Mouse (Mus musculus): ENCODE data around the gene Rpl3.
A peak's percentile ranks its signal among the peaks of the same experiment; 100 is the strongest.

Gene Rpl3

DNA sequence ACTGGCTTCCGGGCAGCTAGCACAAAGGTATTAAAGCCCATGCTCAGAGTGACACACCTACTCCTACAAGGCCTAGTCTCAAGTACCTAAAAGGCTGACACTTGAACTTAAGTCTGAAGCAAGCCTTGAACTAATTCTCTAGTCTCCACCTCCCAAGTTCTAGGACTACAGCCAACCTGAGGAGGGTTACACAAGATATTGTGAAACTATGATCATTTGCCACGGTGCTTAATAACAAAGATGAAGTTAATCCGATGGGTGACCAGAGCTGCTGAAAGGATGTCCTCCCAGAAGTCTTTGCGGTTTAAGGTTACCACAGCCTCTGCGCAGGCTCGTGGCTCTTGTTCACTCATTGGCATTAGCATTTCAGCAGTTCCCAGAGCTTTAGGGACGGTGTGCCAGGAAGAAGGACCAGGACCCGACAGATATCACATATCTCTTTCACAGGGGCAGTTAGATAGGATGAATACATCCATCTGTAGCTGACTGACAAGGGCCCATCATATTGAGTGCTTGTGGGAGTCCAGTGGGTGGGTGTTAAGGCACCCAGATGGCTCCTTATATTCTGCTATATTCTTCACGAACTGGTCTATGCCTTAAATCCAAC lies 4.2 kb downstream of the Rpl3 start:
- DNase-seq (ENCODE audit: low read depth, low spot score) = peak; percentile 58

DNA sequence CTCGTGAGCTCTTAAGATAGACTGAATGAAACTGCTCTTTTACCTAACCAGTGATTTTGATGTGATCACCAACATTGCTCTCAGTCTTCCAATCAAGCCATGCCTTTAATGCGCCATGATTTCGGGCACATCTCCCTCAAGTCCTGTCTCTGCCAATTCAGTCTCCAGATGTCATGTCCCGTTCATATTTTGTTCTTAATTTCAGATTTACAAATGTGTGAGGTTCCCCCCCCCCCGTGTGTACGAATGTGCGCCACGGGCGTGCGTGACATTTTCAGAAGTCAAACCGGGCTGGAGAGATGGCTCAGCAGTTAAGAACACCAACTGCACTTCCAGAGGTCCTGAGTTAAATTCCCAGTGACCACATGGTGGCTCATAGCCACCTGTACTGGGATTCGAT lies 7.9 kb downstream of the Rpl3 start:
- no peak for DNase-seq (ENCODE audit: low read depth, low spot score)

DNA sequence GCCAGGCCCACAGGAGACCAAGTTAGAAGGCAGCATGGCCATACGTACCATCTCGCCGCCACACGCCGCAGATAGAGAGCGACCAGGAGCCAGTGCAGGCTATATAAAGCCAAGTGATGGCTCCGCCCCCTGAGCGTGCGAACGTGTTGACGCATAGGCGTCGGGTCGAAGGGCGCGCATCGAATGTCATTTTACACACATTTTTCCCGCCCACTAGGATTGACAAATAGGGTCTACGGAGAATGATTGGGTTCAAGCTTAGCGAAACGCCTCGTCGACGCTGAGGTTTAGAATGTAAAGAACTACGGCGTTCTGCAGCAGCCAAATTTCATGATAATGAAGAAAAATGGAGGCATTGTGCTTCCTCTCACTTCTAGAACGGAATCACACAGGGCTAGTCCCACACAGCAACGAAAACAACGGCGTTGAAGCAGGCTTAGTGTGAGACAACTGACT lies 8.4 kb downstream of the Rpl3 start:
- peak; percentile 99 for DNase-seq (ENCODE audit: low read depth, low spot score)

DNA sequence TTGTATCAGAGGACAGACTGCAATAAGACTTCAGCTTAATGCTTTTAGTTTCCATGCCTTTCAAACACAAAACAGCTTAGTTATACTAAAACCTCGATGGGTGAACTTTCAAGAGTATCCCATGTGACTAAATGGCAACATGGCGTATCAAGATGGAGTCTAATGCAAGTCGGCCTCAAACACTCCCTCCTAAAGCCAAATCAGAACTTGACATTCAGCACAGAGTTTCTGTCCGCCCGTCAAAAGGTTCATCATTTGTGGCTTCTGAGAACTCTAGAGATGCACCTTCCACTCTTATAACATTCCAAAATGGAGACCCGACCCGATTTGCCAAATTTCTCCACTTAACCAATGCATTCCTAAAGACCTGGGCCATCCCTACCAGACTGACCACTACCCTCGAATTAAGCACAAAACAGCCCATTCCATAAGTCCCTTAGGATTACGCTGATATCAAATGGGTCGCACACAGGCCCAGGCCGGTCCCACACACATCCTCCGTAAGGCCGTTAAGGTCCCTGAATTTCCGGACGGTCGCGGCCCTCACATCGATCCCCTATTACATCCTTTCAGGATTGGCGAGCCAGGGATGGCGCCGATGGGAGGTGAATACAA lies 8.9 kb downstream of the Rpl3 start:
- no peak for DNase-seq (ENCODE audit: low read depth, low spot score)

DNA sequence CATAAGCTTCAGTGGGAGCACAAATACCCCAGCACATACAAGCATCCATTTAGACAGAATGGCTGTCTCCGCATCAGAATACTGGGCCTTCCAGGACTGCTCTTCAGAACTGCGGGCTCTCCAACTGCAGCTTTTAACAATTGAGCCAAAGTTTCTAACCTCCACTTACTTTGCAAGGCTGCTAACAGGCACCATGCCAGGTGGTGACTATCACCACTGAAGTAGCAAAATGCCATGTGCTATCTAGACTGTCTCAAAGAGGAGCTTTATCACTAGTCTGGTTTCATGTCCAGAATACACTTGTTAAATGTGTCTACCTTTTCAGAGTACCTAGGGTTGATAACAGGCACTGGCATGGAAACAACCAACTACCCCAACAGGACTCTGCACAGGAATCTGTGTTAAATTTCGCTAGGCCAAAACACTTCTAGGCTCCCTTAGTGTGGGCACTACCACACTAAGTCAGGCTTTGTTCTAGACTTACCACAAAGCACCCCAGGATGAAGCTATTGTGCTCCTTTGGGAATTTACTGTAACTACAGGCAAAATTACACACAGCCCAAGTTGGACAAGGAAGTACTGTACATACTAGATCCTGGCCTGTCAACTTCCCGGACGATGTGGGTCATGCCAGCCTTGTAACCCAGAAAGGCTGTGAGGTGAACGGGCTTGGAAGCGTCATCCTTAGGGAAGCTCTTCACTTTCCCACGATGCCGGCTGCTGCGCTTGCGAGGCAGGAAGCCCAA lies 9.7 kb downstream of the Rpl3 start:
- no peak for DNase-seq (ENCODE audit: low read depth, low spot score)

DNA sequence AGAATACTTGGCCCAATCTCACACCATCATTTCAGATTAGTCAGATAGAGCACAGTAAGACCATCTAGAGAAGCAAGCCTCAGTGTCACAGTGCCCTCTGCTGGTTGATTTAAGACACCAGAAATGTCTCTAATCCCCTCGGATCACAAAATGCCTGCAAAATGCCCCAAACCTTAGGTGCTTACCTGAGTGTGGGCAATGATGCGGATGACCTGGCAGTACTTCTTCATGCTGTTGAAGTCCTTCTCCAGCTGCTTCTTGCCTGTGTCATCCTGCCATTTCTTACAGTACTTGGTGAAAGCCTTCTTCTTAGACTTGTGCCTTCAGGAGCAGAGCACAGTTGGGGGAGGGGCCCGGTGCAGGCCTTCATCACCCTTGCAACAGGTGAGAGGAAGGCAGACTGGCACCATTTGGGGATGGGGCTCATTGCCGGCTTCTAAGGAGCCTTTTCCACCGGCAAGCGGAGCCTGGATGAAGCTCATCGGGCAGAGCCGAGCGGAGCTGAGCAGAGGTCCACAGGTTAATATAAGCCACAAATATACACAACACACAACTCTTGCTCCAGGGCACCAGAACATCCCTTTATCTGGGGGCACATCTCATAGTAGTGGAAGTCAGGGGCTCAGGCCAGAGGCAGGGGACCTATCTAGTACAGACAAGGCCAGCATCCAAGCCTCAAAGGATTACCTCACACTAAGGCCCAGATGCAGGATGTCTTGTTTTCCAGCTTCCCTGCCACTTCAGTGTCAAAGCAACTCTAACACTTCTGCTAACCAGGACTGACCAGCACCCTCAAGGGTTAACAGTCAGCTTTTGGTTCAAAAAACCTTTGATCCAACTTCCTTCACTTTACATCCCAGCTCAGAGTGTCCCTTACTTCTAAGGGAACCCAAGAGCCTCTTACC lies 10.7 kb downstream of the Rpl3 start:
- DNase-seq (ENCODE audit: low read depth, low spot score) = no peak

DNA sequence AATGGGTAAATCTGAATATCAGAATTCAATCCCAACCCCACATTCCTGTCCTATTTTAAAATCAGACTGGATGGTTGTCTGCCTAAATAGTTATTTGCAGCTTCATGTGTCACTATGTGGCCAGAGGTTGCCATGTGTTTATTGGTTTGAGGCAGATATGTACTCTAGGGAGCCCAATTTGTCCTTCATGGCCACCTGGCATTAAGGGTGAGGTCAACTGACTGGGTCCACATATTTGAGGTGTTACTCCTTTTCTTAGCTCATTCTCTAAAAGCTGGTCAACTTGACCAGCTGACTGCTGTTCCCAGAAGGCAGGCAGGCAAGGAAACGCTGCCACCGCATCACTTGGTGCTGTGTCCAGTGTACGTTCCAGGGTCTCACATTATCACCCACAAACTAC lies 11.7 kb downstream of the Rpl3 start:
- no peak for DNase-seq (ENCODE audit: low read depth, low spot score)

DNA sequence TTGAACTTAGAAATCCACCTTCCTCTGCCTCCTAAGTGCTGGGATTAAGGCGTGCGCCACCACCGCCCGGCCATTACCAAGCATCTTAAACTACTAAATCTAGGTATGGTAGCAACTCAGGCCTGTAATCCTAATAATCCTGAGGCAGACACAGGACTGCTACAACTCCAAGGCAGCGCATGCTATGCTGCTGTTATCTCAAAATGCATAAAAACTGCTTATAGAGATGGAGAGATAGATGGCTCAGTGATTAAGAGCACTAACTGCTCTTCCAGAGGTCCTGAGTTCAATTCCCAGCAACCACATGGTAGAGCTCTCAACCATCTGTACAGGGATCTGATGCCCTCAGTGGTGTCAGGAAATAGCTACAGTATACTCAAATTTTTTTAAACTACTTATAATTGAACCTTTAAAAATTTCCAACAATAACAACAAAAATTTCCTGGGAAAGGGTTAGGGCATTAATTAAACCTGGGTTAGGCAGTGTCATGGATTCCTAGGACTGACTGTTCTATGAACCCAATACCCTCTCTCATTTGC lies 12.5 kb downstream of the Rpl3 start:
- no peak for DNase-seq (ENCODE audit: low read depth, low spot score)

DNA sequence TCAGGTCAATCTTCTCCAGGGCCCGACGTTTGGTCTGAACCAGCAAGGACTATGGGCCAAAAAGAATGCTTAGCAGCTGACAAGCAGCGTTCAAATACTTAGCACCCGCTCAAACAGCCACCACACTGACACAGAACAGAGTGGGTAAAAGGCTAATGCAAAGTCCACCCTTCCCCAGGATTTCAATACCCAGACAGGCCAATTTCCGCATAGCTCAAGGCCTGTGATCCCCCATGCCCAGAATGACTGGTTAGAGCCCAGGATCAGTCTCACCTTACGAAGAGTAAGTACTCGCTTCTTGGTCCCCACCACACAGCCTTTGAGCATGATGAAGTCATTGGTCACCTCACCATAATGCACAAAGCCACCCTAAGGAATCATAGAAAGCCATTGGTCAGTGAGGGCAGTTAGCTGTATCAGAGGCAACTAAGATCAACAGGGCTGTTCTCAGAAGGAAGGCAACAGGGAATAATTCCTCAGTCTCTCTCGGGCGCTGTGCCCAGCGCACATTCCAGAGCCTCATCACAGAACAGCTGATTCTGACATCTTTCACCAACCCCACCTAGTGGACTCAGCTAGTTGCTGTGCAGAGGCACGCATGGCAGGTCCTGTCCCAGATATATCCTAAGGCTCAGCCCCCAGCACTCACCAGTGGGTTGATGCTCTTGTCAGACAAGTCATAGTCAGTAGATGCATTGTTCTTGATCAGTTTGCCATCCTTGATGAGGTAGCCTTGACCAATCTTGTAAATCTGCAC lies 13.4 kb downstream of the Rpl3 start:
- DNase-seq (ENCODE audit: low read depth, low spot score) = no peak

DNA sequence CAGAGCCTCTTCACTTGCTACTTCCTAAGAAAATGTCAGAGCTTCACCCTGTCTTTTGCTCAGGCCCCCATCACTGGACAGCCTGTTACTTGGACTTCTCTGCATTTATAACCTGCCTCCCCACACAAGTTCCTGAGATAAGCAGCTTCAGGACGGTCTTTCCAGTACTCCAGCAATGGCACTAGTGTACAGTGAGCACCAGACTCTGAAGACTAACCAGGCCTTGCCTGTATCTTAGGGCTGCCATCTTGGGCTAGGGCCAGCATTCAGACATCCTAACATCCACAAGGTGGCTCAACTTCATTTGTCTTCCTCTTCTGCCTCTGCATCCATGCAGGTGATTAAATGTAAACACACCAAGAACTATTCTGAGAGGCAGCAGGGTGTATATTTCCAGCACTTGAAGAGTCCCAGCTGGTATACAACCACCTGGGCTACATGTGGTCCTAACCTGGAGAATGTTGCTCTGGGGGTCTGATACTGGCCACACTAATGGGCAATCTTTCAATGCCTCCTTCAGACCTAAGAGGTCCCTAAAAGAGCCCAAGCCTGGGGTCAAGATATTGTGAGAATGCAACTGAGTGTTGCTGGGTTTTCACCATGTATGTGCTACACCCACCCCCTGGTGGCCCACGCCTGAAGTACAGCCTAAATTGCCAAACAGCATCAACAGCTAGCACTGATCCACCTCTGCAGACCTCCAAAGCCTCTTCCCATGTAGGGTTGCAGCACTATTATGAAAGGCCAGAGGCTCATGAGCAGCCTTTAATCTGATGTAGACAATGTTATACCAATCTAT lies 15.1 kb downstream of the Rpl3 start:
- no peak for DNase-seq (ENCODE audit: low read depth, low spot score)

DNA sequence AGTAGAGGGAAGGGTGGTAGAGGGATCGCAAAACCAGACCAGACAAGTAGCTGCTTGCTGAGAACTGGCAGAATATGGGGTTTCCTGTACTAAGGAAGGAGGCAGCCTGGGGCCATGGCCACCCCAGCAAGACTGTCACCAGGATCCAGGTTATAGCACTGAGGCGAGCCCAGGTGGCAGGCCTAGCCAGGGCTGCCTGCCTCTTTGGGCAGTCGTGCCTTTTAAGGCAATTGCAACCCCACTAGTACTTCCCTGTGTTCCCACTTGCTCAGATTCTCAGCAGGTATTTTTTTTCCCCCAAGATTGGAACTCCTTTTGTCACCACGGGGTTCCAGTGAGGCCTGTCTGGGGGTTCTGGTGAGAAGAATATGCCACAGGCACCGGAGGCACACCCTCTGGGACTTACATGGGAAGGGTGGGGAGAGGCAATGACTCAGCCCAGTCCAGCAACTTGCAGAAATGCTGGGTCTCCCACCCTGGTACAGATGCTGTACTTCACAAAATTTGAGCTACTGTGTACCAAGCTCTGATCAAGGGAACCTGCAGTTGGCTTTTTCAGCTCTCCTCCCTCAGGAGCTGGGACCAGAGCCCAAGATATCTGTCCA lies 15.8 kb downstream of the Rpl3 start:
- DNase-seq (ENCODE audit: low read depth, low spot score) = no peak

DNA sequence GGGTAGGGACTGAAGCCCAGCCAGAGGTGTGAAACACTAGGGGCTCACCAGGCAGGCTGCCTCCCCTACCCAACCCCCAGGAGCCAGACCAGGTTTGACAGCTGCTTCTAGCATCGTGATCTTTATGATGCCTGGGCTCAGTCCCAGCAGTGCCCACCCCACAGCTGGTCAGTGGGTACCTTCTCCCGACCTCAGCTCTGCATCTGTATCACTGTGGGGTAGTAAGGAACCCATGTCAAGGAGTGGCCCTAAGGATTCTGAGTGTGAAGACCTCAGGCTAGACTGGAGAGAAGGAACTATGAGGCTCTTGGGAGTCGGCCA lies 16.3 kb downstream of the Rpl3 start:
- no peak for DNase-seq (ENCODE audit: low read depth, low spot score)

DNA sequence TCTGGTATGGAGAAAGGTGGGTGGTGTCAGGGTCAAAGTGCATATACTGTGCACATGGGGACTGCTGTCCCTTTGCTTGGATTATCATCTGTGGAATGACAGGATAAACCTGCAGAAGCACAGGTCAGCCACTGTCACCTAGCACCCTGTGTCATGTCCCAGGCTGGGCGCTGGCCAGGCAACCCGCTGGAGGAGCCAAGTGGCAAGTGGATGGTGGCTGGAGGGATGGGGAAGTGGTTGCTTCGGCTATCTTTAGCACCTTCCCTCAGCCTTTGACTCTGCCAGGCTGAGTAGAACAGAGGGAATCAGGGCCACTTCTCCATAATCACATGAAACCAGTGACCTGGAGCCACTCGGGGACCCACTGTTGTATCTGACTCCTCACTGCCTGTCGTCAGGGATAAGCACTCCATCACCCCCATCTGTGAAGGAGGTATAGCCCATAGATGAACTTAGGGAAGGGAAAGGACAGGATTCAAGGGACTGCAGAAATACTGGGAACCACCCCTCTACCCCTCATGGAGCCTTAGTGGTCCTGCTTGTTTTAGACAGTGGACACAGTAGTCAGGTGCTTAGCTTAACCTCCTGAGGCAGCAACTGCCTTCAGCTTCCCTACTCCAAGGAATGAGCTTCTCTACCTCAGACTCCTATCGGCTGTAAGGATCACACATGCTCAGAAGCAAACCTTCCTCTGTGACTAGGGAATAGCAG lies 16.9 kb downstream of the Rpl3 start:
- DNase-seq (ENCODE audit: low read depth, low spot score) = no peak

DNA sequence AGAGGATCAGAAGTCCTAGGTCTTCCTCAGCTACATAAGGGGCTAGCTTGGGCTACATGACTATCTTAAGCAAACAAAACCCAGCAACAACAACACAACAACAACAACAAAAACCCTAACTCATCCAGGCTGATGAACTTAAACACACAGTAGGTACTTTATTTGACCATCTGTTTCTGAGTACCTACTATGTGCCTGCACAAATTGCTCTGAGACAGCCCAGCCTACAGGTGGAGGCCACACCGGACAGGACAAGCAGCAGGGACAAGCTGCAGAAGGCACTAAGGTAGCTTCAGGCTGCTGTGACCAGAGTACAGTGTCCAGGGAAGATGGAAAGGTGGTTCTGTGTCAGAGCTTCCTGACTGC lies 18.4 kb downstream of the Rpl3 start:
- no peak for DNase-seq (ENCODE audit: low read depth, low spot score)

DNA sequence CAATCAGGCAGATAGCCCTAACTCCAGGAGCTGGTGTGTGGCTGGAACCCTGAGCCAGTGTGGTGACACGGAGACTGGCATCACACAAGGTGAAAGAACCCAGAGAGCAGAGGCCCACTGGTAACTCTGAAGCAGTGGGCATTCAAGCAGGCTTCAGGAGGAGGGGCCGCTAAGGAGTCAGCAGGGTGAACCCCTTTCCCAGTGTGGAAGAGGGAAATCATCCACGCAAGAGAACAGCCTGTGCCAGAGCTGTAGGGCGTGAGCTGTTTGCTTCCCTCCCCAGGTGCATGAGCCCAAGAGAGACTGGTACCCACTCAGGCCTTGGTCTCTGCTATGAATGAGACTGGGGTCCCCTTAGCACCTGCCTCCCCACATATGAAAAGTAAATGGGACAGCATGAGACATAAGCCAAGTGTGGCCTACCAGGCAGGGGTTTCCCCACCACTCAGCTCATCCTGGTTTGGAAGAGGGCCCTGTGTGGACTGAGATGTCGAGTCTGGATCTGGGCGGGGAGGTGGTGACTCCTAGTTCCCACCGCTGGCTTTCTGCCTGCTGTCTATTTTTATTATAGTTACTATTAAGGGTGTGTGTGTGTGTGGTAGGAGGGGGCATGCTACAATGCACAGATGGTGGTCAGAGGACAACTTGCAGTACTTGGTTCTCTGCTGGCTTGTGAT lies 19.0 kb downstream of the Rpl3 start:
- DNase-seq (ENCODE audit: low read depth, low spot score) = no peak

DNA sequence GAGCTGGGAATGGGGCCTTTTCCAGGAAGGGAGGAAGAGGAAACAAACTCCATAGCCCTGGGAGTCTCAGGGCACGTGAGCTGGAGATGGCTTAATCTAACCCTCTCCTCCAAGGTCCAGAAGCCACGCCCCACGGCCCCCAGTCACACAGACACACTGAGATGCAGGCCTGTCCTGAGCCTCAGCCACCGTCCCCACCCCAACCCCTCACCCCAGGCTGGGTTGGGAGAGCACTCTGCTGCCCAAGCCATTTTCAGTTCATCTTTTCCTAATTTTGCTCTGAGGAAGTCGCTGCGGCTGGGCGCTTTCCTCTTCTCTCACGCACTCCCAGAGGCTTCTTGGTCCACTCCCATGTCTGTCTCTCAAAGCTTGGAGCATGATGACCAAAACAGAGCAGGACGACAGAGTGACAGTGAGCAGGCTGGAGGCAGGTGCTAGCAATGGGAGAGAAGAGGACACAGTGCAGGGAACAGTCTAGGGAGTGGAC lies 19.7 kb downstream of the Rpl3 start:
- no peak for DNase-seq (ENCODE audit: low read depth, low spot score)

DNA sequence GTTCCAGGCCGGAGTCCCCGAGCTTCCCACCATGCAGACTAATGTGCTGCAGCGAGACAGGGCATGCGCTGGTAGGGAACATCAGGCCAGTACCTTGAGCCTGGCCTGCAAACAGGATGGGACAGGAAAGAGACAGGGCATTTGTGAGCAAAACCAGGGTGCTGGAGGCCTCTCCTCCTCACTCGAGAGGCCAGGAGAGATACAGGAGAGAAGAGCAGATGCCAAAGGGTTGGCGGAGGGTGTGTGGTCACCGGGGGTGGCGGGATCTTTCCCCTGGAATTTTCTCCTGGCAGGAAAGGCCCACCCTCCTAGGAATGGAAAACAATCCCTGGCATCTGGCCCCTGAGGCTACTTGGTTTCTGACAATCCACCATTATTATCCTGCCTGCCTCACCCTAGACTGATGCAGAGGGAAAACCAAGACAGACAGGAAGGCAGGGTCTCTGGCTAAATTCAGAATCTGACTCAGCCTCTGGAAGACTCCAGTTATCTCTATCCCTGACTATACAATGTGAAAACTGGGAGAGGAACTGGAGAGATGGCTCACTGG lies 21.5 kb downstream of the Rpl3 start:
- no peak for DNase-seq (ENCODE audit: low read depth, low spot score)

DNA sequence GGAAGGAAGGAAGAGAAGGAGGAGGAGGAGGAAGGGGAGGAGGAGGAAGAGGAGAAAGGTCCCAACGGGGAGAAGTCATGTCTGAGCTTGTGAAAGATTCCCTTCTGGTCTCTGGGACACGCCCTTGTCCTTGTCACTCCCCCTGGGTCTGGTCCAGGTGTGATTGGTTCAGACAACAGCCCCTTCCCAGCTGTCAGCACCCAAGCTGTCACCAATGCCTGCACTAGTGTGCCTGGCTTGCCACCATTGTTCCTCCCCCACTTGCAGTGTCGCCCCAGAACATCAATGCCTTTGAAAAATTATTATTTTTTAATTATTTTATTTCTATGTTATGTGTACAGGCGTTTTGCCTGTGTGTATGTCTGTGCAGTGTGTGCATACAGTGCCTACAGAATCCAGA lies 22.5 kb downstream of the Rpl3 start:
- no peak for DNase-seq (ENCODE audit: low read depth, low spot score)
